Mouse (Mus musculus): Measurements from ENCODE around the gene Galk1.
A peak's percentile ranks its signal among the peaks of the same experiment; 100 is the strongest.

Gene Galk1

DNA sequence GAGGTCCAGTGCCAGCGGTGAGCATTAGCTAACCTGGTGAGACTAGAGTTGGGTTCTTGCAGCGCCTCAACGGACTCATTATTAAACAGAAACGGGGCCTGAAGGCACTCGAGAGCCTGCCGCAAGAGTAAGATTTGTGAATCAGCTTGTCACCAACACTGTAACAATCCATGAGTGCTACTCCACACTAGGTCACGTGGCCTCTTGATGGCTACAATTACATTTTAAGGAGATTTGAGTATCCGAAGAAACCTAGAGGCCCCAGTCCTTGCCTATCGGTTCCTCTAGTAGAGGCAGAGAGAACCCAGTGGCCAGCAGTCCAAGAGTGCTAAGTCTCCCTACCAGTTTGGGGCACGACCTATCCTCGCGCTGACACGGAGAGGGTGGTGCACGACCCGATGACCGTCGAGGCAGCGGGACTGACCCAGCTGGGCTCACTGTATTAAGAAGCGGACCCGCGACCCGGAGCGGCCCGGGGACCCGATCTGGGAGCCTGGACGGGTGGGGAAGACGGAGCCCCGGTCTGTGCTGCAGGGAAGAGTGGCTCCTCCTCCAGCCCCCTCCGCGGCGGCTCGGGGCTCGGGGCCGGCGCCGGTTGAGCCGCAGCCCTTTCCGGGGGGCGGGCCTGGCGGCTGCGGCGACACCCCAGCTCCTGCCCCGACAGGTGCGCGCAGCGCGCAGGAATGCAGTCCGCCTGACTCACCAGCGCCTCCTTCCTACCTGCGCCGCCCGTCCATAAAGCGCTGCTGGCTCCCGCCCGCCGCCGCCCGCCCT lies 38.0 kb downstream of the Galk1 start, which contains the start of gene Itgb4:
TSS of gene Itgb4 (plus strand) at position 401 of the 774 bp plus-strand sequence.
- peak; percentile 81 for DNase-seq

- peak; percentile 55 for DNase-seq
Measured at GRCm38 (mm10) chr11:115971016-115971415, 41.5 kb downstream of the Galk1 start.

DNA sequence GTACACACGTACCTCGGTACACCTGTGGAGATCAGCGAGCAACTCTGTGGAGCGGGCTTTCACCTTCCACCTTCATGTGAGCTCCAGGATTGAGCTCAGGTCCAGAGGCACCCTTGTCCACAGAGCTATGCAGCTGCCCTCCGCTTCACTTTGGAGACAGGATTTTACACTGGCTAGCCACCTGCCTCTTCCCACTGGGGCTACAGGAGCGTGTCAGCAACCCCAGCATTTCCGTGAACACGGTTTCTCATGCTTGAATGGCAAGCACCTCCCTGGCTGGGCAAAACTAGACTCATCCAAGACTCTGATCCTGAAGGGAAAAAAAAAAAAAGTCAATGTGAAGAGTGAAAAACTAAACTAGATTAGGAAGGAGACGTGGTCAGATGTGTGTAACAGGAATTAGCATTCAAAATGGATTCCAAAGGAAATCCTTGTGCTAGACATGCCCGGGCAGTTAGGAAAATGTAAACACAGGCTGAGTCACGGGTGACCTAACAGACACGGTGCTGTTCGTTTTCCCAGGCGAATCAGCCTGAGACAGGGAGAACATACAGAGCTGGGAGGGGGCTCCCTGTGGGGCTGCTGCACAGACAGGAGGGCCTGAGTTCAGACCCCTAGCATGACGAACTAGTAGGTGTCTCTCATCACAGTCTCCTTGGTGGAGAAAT lies 42.4 kb downstream of the Galk1 start:
- DNase-seq = peak; percentile 38

- no peak for DNase-seq
Measured at GRCm38 (mm10) chr11:115968731-115969405, 43.7 kb downstream of the Galk1 start.

GRCm38 (mm10) chr11:115964977-115965604 lies 47.4 kb downstream of the Galk1 start:
- peak; percentile 52 for DNase-seq

DNA sequence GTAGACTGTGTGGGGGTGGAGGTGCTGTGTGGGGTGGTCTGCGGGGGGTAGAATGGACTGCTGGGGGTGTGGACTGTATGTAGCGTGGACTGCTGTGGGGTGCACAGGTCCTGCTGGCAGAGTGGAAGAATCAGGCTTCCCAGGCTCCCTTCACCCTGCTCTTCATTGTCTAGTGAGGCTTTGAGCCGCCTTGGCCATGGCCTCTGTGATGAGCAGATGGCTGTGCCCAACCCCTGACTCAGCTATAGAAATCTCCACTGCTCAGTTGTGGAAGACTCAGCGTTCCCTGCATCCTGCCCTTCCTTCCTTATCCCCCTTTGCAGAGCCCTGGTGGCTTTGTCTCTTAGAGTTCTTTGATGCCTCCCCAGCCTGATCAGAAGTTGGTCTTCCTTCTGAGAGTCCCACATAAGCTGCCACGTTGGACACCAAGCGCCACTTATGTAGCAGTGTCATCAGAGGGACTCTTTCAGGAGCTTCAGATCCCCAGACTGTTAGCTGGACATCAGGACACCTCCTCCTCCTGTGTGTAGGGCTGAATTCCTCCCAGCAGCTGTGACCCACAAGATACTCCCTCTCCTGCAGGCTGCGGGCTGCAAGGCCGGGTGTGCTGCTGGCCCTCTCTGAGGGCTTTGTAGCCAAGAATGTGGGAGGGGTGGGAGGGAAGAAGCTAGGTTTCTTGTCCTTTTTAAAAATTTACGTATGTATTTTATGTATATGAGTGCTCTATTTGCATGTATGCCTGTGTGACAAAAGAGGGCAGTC lies 49.7 kb downstream of the Galk1 start:
- no peak for DNase-seq

GRCm38 (mm10) chr11:115959018-115959417 lies 53.5 kb downstream of the Galk1 start:
- no peak for DNase-seq

Measured in kidney, postnatal 10 days (tissue).